Mouse (Mus musculus): ENCODE data around the gene Vegfb. TPM values are rescaled to one million over a fixed set of nuclear protein-coding genes. Genes with fewer than 3 reads are reported as not detected.
"Not testable (repeated sequence)": the region's sequence is repeated elsewhere in the genome, so short reads cannot be mapped to it uniquely, and the experiment has no call there.

Vegfb gene
- polyA plus RNA-seq, 1 experiment from 2014 or later = 53.6 TPM

DNA sequence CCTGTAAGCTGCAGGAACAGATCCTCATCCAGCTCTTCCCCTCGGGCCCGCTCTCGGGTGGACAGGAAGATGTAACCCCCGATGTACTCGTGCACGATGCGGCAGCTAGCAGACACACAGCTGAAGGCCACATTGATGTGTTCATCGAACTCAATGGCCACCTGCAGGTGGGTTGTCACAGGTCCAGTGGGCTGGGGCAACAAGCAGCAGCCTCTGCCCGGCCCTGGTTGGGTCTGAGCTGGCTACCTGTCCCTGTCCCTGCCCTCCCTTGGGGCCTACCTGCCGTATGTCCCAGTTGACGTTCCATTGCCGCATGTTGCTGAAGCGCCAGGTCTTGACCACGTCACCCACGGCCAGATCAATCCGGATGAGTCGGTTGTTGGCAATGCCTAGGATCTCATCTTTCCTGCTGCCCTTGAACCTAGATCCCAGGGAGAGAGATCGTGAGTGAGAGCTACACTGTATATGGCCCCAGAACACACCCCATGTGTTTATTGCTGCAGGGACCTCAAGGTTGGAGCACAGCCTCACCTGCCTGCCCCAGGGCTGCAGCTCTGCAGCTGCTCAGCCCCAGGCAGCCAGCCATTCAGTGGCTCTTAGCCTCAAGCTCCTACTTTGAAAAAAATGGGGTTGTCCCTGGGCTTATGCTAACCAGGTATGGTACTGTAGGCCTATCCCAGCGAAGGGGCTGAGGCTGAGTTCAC, 12.1 kb upstream of the Vegfb start:
- WGBS = 94% methylated on average over 19 of the region's 19 CpGs
- no peak overlapping the region for H3K4me3 ChIP-seq
- no peak for ATAC-seq (ENCODE audit: low FRiP score, low read depth)

DNA sequence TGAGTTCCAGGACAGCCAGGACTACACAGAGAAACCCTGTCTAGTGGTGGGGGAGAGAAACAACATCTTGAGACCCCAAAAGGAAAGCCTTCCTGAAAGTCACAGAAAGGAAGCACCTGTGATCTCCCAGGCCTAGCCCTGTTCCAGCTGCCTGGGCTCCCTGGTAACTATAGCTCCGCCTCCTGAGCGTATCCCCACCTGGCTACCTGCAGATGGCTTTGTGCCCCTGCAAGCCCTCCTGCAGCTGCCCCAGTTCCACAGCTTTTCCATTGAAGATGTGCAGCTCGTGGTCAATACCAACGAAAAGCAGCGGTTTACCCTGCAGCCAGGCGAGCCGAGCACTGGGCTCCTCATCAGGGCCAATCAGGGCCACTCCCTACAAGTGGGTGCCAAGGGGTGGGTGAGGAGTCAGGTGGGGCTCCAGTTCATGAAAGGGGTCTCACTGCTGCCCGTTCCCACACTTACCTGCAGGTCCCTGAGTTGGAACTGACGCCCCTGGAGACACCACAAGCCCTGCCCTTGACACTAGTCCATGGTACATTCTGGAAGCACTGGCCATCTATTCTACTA, 10.4 kb upstream of the Vegfb start:
- WGBS = 87% methylated on average over 9 of the region's 9 CpGs
- no peaks in the 10 kb centered on the region for H3K27me3 ChIP-seq
- H3K9ac ChIP-seq = 0 out of 2 replicates have a peak overlapping the region, but pooled peaks have one; percentile 25
- H3K4me1 ChIP-seq = peaks cover 34% of the 10 kb centered on the region
- H3K4me2 ChIP-seq (replicated peaks) = no peak overlapping the region
- H3K9me3 ChIP-seq = no peaks in the 10 kb centered on the region
- H3K27ac ChIP-seq = no peak overlapping the region
- no peak for ATAC-seq (ENCODE audit: low FRiP score, low read depth)
- H3K36me3 ChIP-seq = peaks cover 28% of the 10 kb centered on the region
- no peak overlapping the region for H3K4me3 ChIP-seq

More for the DNA sequence above, 12.1 kb upstream of the Vegfb start:
- Histone ChIP-seq H3K36me3 (peaks cover 28% of the 10 kb centered on the region), H3K9me3 (no peaks in the 10 kb centered on the region), H3K27me3 (no peaks in the 10 kb centered on the region), H3K27ac (no peak overlapping the region), H3K9ac (0 out of 2 replicates have a peak overlapping the region, but pooled peaks have one; percentile 8), H3K4me1 (peaks cover 23% of the 10 kb centered on the region), H3K4me2 (replicated peaks) (no peak overlapping the region)

DNA sequence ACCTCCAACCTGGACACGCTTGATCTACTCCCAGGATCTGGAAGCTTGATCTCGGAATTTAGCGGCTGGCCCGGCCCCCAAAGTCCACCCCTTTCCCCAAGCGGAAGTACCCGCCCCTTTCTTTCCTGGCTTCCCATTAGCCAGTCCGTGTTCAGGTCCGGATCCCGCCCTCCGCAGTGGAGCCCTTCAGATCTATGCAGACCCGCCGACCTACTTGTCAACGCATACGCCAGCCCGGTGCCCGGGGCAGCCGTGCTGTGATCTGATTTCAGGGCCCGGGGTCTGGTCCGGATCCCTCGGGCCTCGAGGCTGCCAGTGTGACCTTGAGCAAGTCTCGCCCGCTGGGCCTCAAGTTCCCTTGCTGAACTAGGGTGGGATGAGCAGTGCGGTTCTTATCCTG, 8.6 kb upstream of the Vegfb start, which contains the start of the genes Nudt22 and Trpt1:
Nudt22 (minus strand) TSS at position 112 of the 400 bp plus-strand sequence.
Trpt1 (plus strand) TSS at position 126 of the 400 bp plus-strand sequence.
- Histone ChIP-seq H3K4me2 (replicated peaks) (peak within 1 kb of the TSS; percentile 88), H3K4me3 (peak within 1 kb of the TSS; percentile 65), H3K27ac (peak within 1 kb of the TSS; percentile 65), H3K9ac (peak within 1 kb of the TSS; percentile 77), H3K36me3 (peaks cover 28% of the 10 kb centered on the region), H3K4me1 (peaks cover 42% of the 10 kb centered on the region), H3K27me3 (no peaks in the 10 kb centered on the region), H3K9me3 (no peaks in the 10 kb centered on the region)
- peak; percentile 84 for ATAC-seq (ENCODE audit: low FRiP score, low read depth)
- under 1% methylated on average over 24 of the region's 24 CpGs for WGBS

- ATAC-seq (ENCODE audit: low FRiP score, low read depth) = no peak
- Histone ChIP-seq H3K9me3 (no peaks in the 10 kb centered on the region), H3K9ac (peak overlapping the region; percentile 77), H3K27ac (no peak overlapping the region; the same call in 1 of the 2 replicates), H3K4me2 (replicated peaks) (peak overlapping the region; percentile 88), H3K4me1 (peaks cover 42% of the 10 kb centered on the region), H3K27me3 (no peaks in the 10 kb centered on the region), H3K36me3 (peaks cover 26% of the 10 kb centered on the region), H3K4me3 (peak overlapping the region; percentile 65)
- 47% methylated on average over 21 of the region's 21 CpGs for WGBS
Observed at GRCm38 (mm10) chr19:6995255-6995991, 8.0 kb upstream of the Vegfb start.

DNA sequence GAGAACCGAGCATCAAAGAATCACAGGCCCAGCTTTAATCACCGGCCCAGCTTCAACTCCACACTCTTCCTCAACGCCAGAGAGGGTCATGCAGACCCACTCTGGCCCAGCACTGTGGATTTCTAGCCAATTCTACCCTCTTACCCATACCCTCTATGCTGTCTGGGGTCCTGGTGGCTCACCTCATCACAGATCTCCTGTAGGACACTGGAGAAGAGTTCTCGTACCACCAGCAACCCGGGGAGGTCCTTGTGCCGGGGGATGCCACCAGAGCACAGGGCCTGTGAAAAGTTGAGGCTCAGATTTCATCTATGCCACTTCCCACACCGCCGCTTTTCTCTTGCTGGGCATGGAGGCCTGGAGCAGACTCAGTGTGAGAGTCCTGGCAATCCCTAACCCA, 7.0 kb upstream of the Vegfb start:
- Histone ChIP-seq H3K36me3 (peaks cover 18% of the 10 kb centered on the region), H3K4me1 (peaks cover 42% of the 10 kb centered on the region), H3K4me2 (replicated peaks) (peak overlapping the region; percentile 88), H3K9ac (peak overlapping the region; percentile 77), H3K4me3 (peak overlapping the region; percentile 65; the same call in 1 of the 2 replicates), H3K27ac (no peak overlapping the region), H3K27me3 (no peaks in the 10 kb centered on the region), H3K9me3 (no peaks in the 10 kb centered on the region)
- 84% methylated on average over 8 of the region's 8 CpGs for WGBS
- ATAC-seq (ENCODE audit: low FRiP score, low read depth) = no peak

GRCm38 (mm10) chr19:6994002-6994401, 6.6 kb upstream of the Vegfb start:
- no peaks in the 10 kb centered on the region for H3K27me3 ChIP-seq
- H3K4me3 ChIP-seq = no peak overlapping the region
- WGBS = 91% methylated on average over 8 of the region's 8 CpGs
- no peak overlapping the region for H3K4me2 ChIP-seq (replicated peaks)
- H3K27ac ChIP-seq = no peak overlapping the region
- H3K4me1 ChIP-seq = peaks cover 42% of the 10 kb centered on the region
- peaks cover 16% of the 10 kb centered on the region for H3K36me3 ChIP-seq
- H3K9ac ChIP-seq = no peak overlapping the region
- no peaks in the 10 kb centered on the region for H3K9me3 ChIP-seq
- no peak for ATAC-seq (ENCODE audit: low FRiP score, low read depth)

- WGBS = 65% methylated on average over 14 of the region's 14 CpGs
- ATAC-seq (ENCODE audit: low FRiP score, low read depth) = no peak
- Histone ChIP-seq H3K4me1 (peaks cover 44% of the 10 kb centered on the region), H3K9me3 (no peaks in the 10 kb centered on the region), H3K4me3 (peak overlapping the region; percentile 60), H3K4me2 (replicated peaks) (peak overlapping the region; percentile 92), H3K36me3 (peaks cover 8% of the 10 kb centered on the region; the same call in 1 of the 2 replicates), H3K9ac (peak overlapping the region; percentile 65), H3K27ac (peak overlapping the region; percentile 73), H3K27me3 (no peaks in the 10 kb centered on the region)
Observed at GRCm38 (mm10) chr19:6993011-6993770, 5.7 kb upstream of the Vegfb start.

- Histone ChIP-seq H3K36me3 (0 out of 2 replicates have a peak, but pooled peaks cover 4% of the 10 kb centered on the region), H3K4me1 (peaks cover 48% of the 10 kb centered on the region), H3K9me3 (no peaks in the 10 kb centered on the region), H3K4me3 (peak within 1 kb of the TSS; percentile 60), H3K27me3 (no peaks in the 10 kb centered on the region), H3K9ac (peak within 1 kb of the TSS; percentile 76), H3K4me2 (replicated peaks) (peak within 1 kb of the TSS; percentile 92), H3K27ac (peak within 1 kb of the TSS; percentile 73)
- 1% methylated on average over 37 of the region's 37 CpGs for WGBS
- peak; percentile 95 for ATAC-seq (ENCODE audit: low FRiP score, low read depth)
Observed at GRCm38 (mm10) chr19:6992011-6992858, 4.8 kb upstream of the Vegfb start, which contains the start of gene Dnajc4. Gene Dnajc4 (minus strand): TSS chr19:6992572.

- 94% methylated on average over 6 of the region's 6 CpGs for WGBS
- H3K4me1 ChIP-seq = peaks cover 44% of the 10 kb centered on the region
- H3K4me3 ChIP-seq; H3K9ac ChIP-seq; H3K4me2 ChIP-seq (replicated peaks); H3K36me3 ChIP-seq; H3K27ac ChIP-seq; H3K27me3 ChIP-seq; ATAC-seq (ENCODE audit: low FRiP score, low read depth); H3K9me3 ChIP-seq: not testable (repeated sequence)
Observed at GRCm38 (mm10) chr19:6991166-6991565, 3.7 kb upstream of the Vegfb start.

DNA sequence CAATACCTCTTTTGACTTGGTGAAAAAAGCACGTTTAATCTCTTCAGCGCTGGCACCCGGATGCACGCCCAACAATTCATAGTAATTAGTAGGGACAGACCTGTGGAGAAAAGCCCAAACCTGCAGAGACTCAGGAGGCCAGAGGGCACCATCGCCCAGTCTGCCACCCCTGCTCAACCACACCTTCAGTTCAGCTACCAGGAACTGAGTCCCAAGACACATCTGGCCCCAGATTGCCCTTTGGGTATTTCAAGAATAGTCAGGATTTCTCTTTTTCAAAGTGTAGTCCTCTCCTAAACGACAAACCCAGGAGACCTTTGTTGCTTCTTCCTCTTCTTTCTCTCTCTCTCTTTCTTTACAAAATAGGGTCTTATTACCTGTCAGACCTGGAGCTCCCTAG, 3.3 kb upstream of the Vegfb start:
- Histone ChIP-seq H3K9ac (no peak overlapping the region), H3K27ac (no peak overlapping the region), H3K4me3 (no peak overlapping the region), H3K4me2 (replicated peaks) (no peak overlapping the region), H3K4me1 (peaks cover 48% of the 10 kb centered on the region), H3K27me3 (no peaks in the 10 kb centered on the region), H3K36me3 (0 out of 2 replicates have a peak, but pooled peaks cover 4% of the 10 kb centered on the region), H3K9me3 (no peaks in the 10 kb centered on the region)
- no peak for ATAC-seq (ENCODE audit: low FRiP score, low read depth)
- 85% methylated on average over 6 of the region's 6 CpGs for WGBS

GRCm38 (mm10) chr19:6989251-6989650, 1.8 kb upstream of the Vegfb start:
- H3K36me3 ChIP-seq = peaks cover 16% of the 10 kb centered on the region
- no peak for ATAC-seq (ENCODE audit: low FRiP score, low read depth)
- H3K4me2 ChIP-seq (replicated peaks) = no peak overlapping the region
- H3K4me1 ChIP-seq = peaks cover 35% of the 10 kb centered on the region
- no peak overlapping the region for H3K27ac ChIP-seq
- H3K27me3 ChIP-seq = no peaks in the 10 kb centered on the region
- H3K9me3 ChIP-seq = no peaks in the 10 kb centered on the region
- no peak overlapping the region for H3K4me3 ChIP-seq
- no peak overlapping the region for H3K9ac ChIP-seq
- 90% methylated on average over 8 of the region's 8 CpGs for WGBS

All from limb, embryonic 13.5 days (tissue).